Mouse (Mus musculus): Measurements from ENCODE around the gene Ptprn.
A peak's percentile ranks its signal among the peaks of the same experiment; 100 is the strongest.

The Ptprn gene

GRCm38 (mm10) chr1:75264091-75264880, at the start of gene Ptprn:
Gene Ptprn, minus strand, starts transcription at chr1:75264502.
- peak; percentile 83 to 85 for DNase-seq (ENCODE audit: low spot score in 2 of 2)

- no peak for DNase-seq (ENCODE audit: low spot score in 2 of 2)
Observed at GRCm38 (mm10) chr1:75311694-75312093, 47.4 kb upstream of the Ptprn start.

GRCm38 (mm10) chr1:75304662-75305061, 40.4 kb upstream of the Ptprn start:
- DNase-seq (ENCODE audit: low spot score in 2 of 2), result no peak

GRCm38 (mm10) chr1:75294294-75294693, 30.0 kb upstream of the Ptprn start:
- DNase-seq (ENCODE audit: low spot score in 2 of 2), result no peak

- DNase-seq (ENCODE audit: low spot score in 2 of 2), result no peak
Observed at GRCm38 (mm10) chr1:75293331-75293701, 29.0 kb upstream of the Ptprn start.

- DNase-seq (ENCODE audit: low spot score in 2 of 2), result no peak
Observed at GRCm38 (mm10) chr1:75292476-75293330, 28.4 kb upstream of the Ptprn start.

- no peak for DNase-seq (ENCODE audit: low spot score in 2 of 2)
Observed at GRCm38 (mm10) chr1:75291321-75291720, 27.0 kb upstream of the Ptprn start.

GRCm38 (mm10) chr1:75290582-75290981, 26.3 kb upstream of the Ptprn start:
- DNase-seq (ENCODE audit: low spot score in 2 of 2), result peak in 1 of 2 experiments; percentile 86

- DNase-seq (ENCODE audit: low spot score in 2 of 2), result no peak
Observed at GRCm38 (mm10) chr1:75289888-75290431, 25.7 kb upstream of the Ptprn start.

- no peak for DNase-seq (ENCODE audit: low spot score in 2 of 2)
Observed at GRCm38 (mm10) chr1:75289376-75289775, 25.1 kb upstream of the Ptprn start.

GRCm38 (mm10) chr1:75284911-75285310, 20.6 kb upstream of the Ptprn start:
- no peak for DNase-seq (ENCODE audit: low spot score in 2 of 2)

GRCm38 (mm10) chr1:75283017-75283416, 18.7 kb upstream of the Ptprn start:
- DNase-seq (ENCODE audit: low spot score in 2 of 2), result peak in 1 of 2 experiments; percentile 41

GRCm38 (mm10) chr1:75278228-75278627, 13.9 kb upstream of the Ptprn start, which contains the start of gene Resp18:
Gene Resp18, minus strand, starts transcription at chr1:75278415.
- no peak for DNase-seq (ENCODE audit: low spot score in 2 of 2)

GRCm38 (mm10) chr1:75277195-75278188, 13.2 kb upstream of the Ptprn start:
- DNase-seq (ENCODE audit: low spot score in 2 of 2), result no peak

GRCm38 (mm10) chr1:75262969-75263951, 1.0 kb downstream of the Ptprn start:
- DNase-seq (ENCODE audit: low spot score in 2 of 2), result peak in 1 of 2 experiments; percentile 71

- DNase-seq (ENCODE audit: low spot score in 2 of 2), result no peak
Observed at GRCm38 (mm10) chr1:75261278-75261677, 3.0 kb downstream of the Ptprn start.

- DNase-seq (ENCODE audit: low spot score in 2 of 2), result no peak
Observed at GRCm38 (mm10) chr1:75255516-75256046, 8.7 kb downstream of the Ptprn start.

- DNase-seq (ENCODE audit: low spot score in 2 of 2), result no peak
Observed at GRCm38 (mm10) chr1:75254625-75255013, 9.7 kb downstream of the Ptprn start.

GRCm38 (mm10) chr1:75253849-75254624, 10.3 kb downstream of the Ptprn start:
- DNase-seq (ENCODE audit: low spot score in 2 of 2), result peak; percentile 84 to 93
